Mouse (Mus musculus): ENCODE measurements around the gene Cep70. TPM values are rescaled to one million over a fixed set of nuclear protein-coding genes. Genes with fewer than 3 reads are reported as not detected.

Cep70 gene
- polyA plus RNA-seq, 1 experiment from 2014 or later, result 40.3 TPM

GRCm38 (mm10) chr9:99242533-99243189, 506 bp upstream of the Cep70 start:
- H3K4me1 ChIP-seq, result peaks cover 15% of the 10 kb centered on the region
- WGBS, result 11% methylated on average over 17 of the region's 17 CpGs
- no peak for DNase-seq (ENCODE audit: extremely low spot score, low spot score)
- peaks cover 12% of the 10 kb centered on the region; the same call in 1 of the 2 replicates for H3K36me3 ChIP-seq (replicated peaks)
- H3K27me3 ChIP-seq (ENCODE audit: poor library complexity, severe bottlenecking), result peaks cover 7% of the 10 kb centered on the region; the same call in 1 of the 2 replicates
- no peaks in the 10 kb centered on the region for H3K9me3 ChIP-seq
- peak overlapping the region; percentile 94 for H3K27ac ChIP-seq
- peak overlapping the region; percentile 92 for H3K4me3 ChIP-seq

GRCm38 (mm10) chr9:99243895-99244293, 727 bp downstream of the Cep70 start:
- peak overlapping the region; percentile 94 for H3K27ac ChIP-seq
- DNase-seq (ENCODE audit: extremely low spot score, low spot score), result no peak
- WGBS, result 1% methylated on average over 10 of the region's 10 CpGs
- peaks cover 12% of the 10 kb centered on the region for H3K36me3 ChIP-seq (replicated peaks)
- peak overlapping the region; percentile 92 for H3K4me3 ChIP-seq
- peaks cover 7% of the 10 kb centered on the region; the same call in 1 of the 2 replicates for H3K27me3 ChIP-seq (ENCODE audit: poor library complexity, severe bottlenecking)
- peaks cover 15% of the 10 kb centered on the region for H3K4me1 ChIP-seq
- H3K9me3 ChIP-seq, result no peaks in the 10 kb centered on the region

DNA sequence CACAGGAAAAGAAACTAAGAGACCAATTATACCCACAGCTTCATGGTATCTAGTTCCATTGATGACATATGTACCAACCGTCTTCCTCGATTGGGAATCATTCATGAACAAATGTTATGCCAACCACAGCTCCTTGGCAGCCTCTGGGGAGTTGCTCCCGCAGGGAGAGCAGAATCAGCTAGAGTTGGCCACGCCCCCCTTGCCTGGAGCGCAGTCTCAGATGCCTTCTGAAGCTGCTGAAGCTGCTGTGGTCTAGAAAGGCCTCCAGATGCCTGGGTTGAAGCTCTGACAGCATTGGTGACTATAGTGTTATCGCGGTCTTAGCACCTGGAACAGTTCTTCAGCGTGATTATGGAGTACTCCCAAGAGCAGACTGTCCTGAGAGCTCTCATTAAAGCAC, 5.1 kb downstream of the Cep70 start:
- Histone ChIP-seq H3K36me3 (replicated peaks) (peaks cover 25% of the 10 kb centered on the region), H3K27me3 (ENCODE audit: poor library complexity, severe bottlenecking) (no peaks in the 10 kb centered on the region), H3K4me3 (no peak overlapping the region), H3K9me3 (no peaks in the 10 kb centered on the region), H3K4me1 (peaks cover 6% of the 10 kb centered on the region), H3K27ac (no peak overlapping the region)
- 60% methylated on average over 8 of the region's 8 CpGs for WGBS
- DNase-seq (ENCODE audit: extremely low spot score, low spot score), result no peak

GRCm38 (mm10) chr9:99248906-99249305, 5.7 kb downstream of the Cep70 start:
- Histone ChIP-seq H3K4me3 (no peak overlapping the region), H3K27ac (no peak overlapping the region), H3K36me3 (replicated peaks) (peaks cover 29% of the 10 kb centered on the region), H3K9me3 (no peaks in the 10 kb centered on the region), H3K27me3 (ENCODE audit: poor library complexity, severe bottlenecking) (no peaks in the 10 kb centered on the region), H3K4me1 (peaks cover 4% of the 10 kb centered on the region)
- no peak for DNase-seq (ENCODE audit: extremely low spot score, low spot score)
- WGBS, result 92% methylated on average over 4 of the region's 4 CpGs

DNA sequence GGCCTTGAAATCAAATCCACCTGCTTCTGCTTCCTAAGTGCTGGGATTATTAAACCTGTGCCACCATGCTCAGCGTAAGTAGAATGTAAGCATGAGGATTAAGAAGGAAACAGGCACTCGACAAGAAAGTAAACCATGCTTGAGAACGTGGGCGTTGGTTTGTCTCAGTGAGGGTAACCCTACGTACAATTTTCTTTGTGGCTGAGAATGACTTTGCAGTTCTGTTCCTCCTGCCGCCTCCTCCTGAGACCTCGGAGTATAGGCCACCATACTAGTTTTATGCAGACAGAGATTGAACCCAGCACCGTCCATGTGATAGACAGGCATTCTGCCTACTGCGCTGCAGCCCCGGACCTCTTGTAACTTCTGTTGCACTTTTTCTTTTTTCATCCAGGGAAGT, 10.7 kb downstream of the Cep70 start:
- peaks cover 3% of the 10 kb centered on the region; the same call in 1 of the 2 replicates for H3K9me3 ChIP-seq
- no peaks in the 10 kb centered on the region for H3K4me1 ChIP-seq
- no peak overlapping the region for H3K27ac ChIP-seq
- peaks cover 66% of the 10 kb centered on the region for H3K36me3 ChIP-seq (replicated peaks)
- WGBS, result 93% methylated on average over 10 of the region's 10 CpGs
- H3K27me3 ChIP-seq (ENCODE audit: poor library complexity, severe bottlenecking), result no peaks in the 10 kb centered on the region
- no peak overlapping the region for H3K4me3 ChIP-seq
- DNase-seq (ENCODE audit: extremely low spot score, low spot score), result no peak

DNA sequence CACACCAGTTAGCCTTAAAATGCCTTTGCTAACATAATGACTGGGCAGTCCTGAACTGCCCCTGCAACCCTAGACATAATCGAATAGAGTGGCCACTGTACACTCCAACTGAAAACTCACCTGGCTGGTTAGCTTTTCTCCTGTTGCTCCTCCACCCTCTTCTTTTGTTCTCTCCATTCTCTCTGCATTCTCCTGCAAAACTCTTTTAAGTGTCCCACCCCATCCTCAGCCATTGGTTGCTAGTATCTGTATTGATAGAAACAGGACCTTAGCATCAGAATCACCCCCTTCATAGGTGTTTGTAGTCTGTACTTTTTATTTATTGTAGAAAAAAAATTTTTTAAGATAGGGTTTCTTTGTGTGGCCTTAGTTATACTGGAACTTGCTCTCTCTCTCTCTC, 13.0 kb downstream of the Cep70 start:
- Histone ChIP-seq H3K27ac (no peak overlapping the region), H3K4me1 (no peaks in the 10 kb centered on the region), H3K9me3 (peaks cover 3% of the 10 kb centered on the region; the same call in 1 of the 2 replicates), H3K36me3 (replicated peaks) (peaks cover 67% of the 10 kb centered on the region), H3K27me3 (ENCODE audit: poor library complexity, severe bottlenecking) (no peaks in the 10 kb centered on the region), H3K4me3 (no peak overlapping the region)
- DNase-seq (ENCODE audit: extremely low spot score, low spot score), result no peak
- 92% methylated on average over 1 of the region's 1 CpGs for WGBS

DNA sequence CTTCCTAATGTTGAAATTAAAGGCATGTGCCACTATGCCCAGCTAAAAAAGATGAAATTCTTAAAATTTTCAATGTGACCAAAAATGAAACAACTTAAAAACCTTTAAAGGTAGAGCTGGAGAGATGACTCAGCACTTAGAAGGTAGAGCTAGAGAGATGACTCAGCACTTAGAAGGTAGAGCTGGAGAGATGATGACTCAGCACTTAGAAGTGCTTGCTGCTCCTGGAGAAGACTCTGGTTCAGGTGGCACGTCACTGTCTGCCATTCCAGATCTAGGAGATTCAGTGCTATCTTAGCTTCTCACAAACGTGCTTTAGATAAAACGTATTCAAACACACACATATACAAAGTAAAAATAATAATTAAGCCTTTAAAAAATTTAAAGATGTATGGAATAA, 13.7 kb downstream of the Cep70 start:
- peaks cover 3% of the 10 kb centered on the region; the same call in 1 of the 2 replicates for H3K9me3 ChIP-seq
- no peak overlapping the region for H3K4me3 ChIP-seq
- no peak overlapping the region for H3K27ac ChIP-seq
- 90% methylated on average over 3 of the region's 3 CpGs for WGBS
- no peak for DNase-seq (ENCODE audit: extremely low spot score, low spot score)
- H3K27me3 ChIP-seq (ENCODE audit: poor library complexity, severe bottlenecking), result no peaks in the 10 kb centered on the region
- H3K36me3 ChIP-seq (replicated peaks), result peaks cover 68% of the 10 kb centered on the region
- H3K4me1 ChIP-seq, result no peaks in the 10 kb centered on the region

- H3K4me1 ChIP-seq, result no peaks in the 10 kb centered on the region
- H3K4me3 ChIP-seq, result no peak overlapping the region
- H3K9me3 ChIP-seq, result peaks cover 3% of the 10 kb centered on the region; the same call in 1 of the 2 replicates
- no peak for DNase-seq (ENCODE audit: extremely low spot score, low spot score)
- no peak overlapping the region for H3K27ac ChIP-seq
- H3K36me3 ChIP-seq (replicated peaks), result peaks cover 84% of the 10 kb centered on the region
- H3K27me3 ChIP-seq (ENCODE audit: poor library complexity, severe bottlenecking), result no peaks in the 10 kb centered on the region
- 67% methylated on average over 5 of the region's 5 CpGs for WGBS
These were observed 15.7 kb downstream of the Cep70 start for GRCm38 (mm10) chr9:99258891-99259290.

GRCm38 (mm10) chr9:99304296-99304695, 61.1 kb downstream of the Cep70 start:
- no peaks in the 10 kb centered on the region for H3K4me1 ChIP-seq
- H3K36me3 ChIP-seq (replicated peaks), result peaks cover 35% of the 10 kb centered on the region
- no peak overlapping the region for H3K4me3 ChIP-seq
- no peaks in the 10 kb centered on the region for H3K9me3 ChIP-seq
- H3K27me3 ChIP-seq (ENCODE audit: poor library complexity, severe bottlenecking), result no peaks in the 10 kb centered on the region
- DNase-seq (ENCODE audit: extremely low spot score, low spot score), result no peak
- H3K27ac ChIP-seq, result no peak overlapping the region
- 92% methylated on average over 5 of the region's 5 CpGs for WGBS

- Histone ChIP-seq H3K4me3 (no peak overlapping the region), H3K36me3 (replicated peaks) (peaks cover 38% of the 10 kb centered on the region), H3K9me3 (no peaks in the 10 kb centered on the region), H3K4me1 (no peaks in the 10 kb centered on the region), H3K27ac (no peak overlapping the region), H3K27me3 (ENCODE audit: poor library complexity, severe bottlenecking) (no peaks in the 10 kb centered on the region)
- DNase-seq (ENCODE audit: extremely low spot score, low spot score), result no peak
- WGBS, result 88% methylated on average over 6 of the region's 6 CpGs
These were observed 63.1 kb downstream of the Cep70 start for GRCm38 (mm10) chr9:99306226-99306625.

GRCm38 (mm10) chr9:99319343-99319951, 76.3 kb downstream of the Cep70 start:
- no peaks in the 10 kb centered on the region for H3K9me3 ChIP-seq
- H3K27me3 ChIP-seq (ENCODE audit: poor library complexity, severe bottlenecking), result no peaks in the 10 kb centered on the region
- 75% methylated on average over 8 of the region's 8 CpGs for WGBS
- H3K4me1 ChIP-seq, result peaks cover 8% of the 10 kb centered on the region
- no peak for DNase-seq (ENCODE audit: extremely low spot score, low spot score)
- H3K27ac ChIP-seq, result no peak overlapping the region
- no peak overlapping the region for H3K4me3 ChIP-seq
- H3K36me3 ChIP-seq (replicated peaks), result no peaks in the 10 kb centered on the region

- Histone ChIP-seq H3K9me3 (no peaks in the 10 kb centered on the region), H3K27ac (no peak overlapping the region), H3K4me3 (no peak overlapping the region), H3K4me1 (peaks cover 8% of the 10 kb centered on the region), H3K36me3 (replicated peaks) (no peaks in the 10 kb centered on the region), H3K27me3 (ENCODE audit: poor library complexity, severe bottlenecking) (no peaks in the 10 kb centered on the region)
- WGBS, result 89% methylated on average over 8 of the region's 8 CpGs
- no peak for DNase-seq (ENCODE audit: extremely low spot score, low spot score)
These were observed 76.8 kb downstream of the Cep70 start for GRCm38 (mm10) chr9:99320006-99320405.

DNA sequence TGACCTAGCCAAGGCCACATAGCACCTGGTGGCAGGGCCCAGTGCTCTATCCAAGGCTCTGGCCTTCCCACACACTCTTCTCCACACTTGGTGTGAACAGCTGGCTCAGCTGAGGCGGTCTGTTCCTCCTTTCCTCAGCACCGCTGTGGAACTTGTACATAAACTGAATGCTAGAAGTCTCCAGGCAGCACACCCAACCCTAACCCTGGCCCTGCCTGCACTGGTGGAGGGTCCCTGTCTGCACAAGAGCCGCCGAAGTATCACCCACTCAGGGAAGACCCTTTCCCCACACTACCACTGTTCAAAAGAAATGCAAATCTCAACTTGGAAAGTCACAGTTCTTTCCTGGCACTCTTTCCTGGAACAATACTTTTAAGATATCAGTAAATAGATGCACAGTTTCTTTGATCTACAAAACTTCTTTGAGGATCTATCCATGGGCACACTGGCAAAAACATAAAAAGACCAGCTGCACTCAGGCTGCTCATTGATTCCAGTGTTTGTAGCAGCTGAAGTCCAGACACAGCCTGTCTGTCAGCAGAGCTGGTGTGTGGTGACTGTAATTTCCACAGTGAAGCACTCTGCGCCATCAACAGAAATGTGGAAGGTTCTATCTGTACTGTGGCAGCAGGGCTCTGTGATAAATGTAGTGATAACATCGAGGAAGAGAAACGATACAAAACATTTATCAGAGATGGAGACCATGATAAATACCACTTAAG, 82.2 kb downstream of the Cep70 start:
- H3K27me3 ChIP-seq (ENCODE audit: poor library complexity, severe bottlenecking), result no peaks in the 10 kb centered on the region
- no peak overlapping the region for H3K27ac ChIP-seq
- H3K9me3 ChIP-seq, result no peaks in the 10 kb centered on the region
- H3K4me1 ChIP-seq, result peaks cover 8% of the 10 kb centered on the region
- DNase-seq (ENCODE audit: extremely low spot score, low spot score), result no peak
- 91% methylated on average over 7 of the region's 7 CpGs for WGBS
- H3K36me3 ChIP-seq (replicated peaks), result no peaks in the 10 kb centered on the region
- H3K4me3 ChIP-seq, result no peak overlapping the region

Measured in forebrain, embryonic 10.5 days (tissue).